Comparison of ENCODE assay signal across 22 mouse cellular contexts in the genomic region with DNA sequence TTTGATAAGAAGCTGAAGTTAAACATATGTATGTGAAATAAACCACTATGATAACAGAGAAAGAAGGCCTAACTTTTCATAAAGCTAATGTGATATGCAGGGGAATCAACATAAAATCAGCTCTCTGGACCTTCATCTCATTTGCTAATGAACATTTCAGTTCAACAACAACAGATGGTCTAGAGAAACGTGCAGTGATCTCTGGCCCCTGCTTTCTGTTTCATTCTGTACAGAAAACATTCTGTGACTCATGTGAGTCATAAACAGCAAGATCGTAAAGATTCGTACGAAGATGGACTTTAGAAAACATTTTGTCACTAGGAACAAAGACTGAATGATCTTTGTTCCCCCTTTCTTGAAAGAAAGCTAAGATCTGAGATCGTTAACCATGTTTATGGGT. TPM values are rescaled to one million over a fixed set of nuclear protein-coding genes. Genes with fewer than 3 reads are reported as not detected.
A peak's percentile ranks its signal among the peaks of the same experiment; 100 is the strongest.
DNase-seq lines count a peak whose midpoint lies in the region; ATAC-seq and TF ChIP-seq lines count a peak whose summit lies in the region.
"Had no signal": no experiment of that assay in that cellular context is flagged by ENCODE, and none has a peak within 500 bp of the region (broad histone marks: within the 10 kb centered on the region; RNA-seq: fewer than 3 reads in every experiment).

No protein-coding gene starts in this region.

- H3K79me2 ChIP-seq in CH12.LX (replicated peaks; ENCODE audit: control insufficient read depth, extremely low read depth, insufficient read depth, poor library complexity, severe bottlenecking): no peaks in the 10 kb centered on the region

- in situ Hi-C loops in CH12.LX (cut with MboI; ENCODE audit: low pct_ligation_motif_present, low pct_unique_long_range_greater_than_20kb, low sequenced_read_pairs): loop anchor here (10.0 kb wide), 1 partner anchor 166 kb away; no protein-coding TSS in a partner anchor

- H3K4me2 ChIP-seq in CH12.LX (ENCODE audit: insufficient read depth, low read depth, poor library complexity, severe bottlenecking): peak overlapping the region; percentile 60; the same call in 1 of the 2 replicates
- no peak overlapping the region for H3K4me2 ChIP-seq in intestine, embryonic 16.5 days (ENCODE audit: low read depth, low read length)
- H3K4me2 ChIP-seq: embryonic facial prominence, embryonic 13.5 days; forebrain, embryonic 12.5 days; heart, embryonic 12.5 days; hindbrain, embryonic 15.5 days had no signal

- H3K4me3 ChIP-seq in CH12.LX (replicated peaks in 1 of 3; ENCODE audit: low read depth in 2 of 3, low read length in 2 of 3, poor library complexity in 1 of 3): no peak overlapping the region
- H3K4me3 ChIP-seq in intestine, embryonic 16.5 days (ENCODE audit: low read length): no peak overlapping the region
- H3K4me3 ChIP-seq: embryonic facial prominence, embryonic 13.5 days; forebrain, embryonic 12.5 days; heart, embryonic 12.5 days; hindbrain, embryonic 15.5 days had no signal

- dilution Hi-C loops in CH12.LX (cut with MboI; ENCODE audit: extremely low pct_ligation_motif_present, extremely low pct_unique_long_range_greater_than_20kb, low sequenced_read_pairs): no loop called here

- ATAC-seq in intestine, embryonic 16.5 days: peak; percentile 77
- ATAC-seq in neutrophil, adult 5-6 weeks (ENCODE audit: extremely low read depth, insufficient number of reproducible peaks, low FRiP score, poor library complexity, severe bottlenecking): peak; percentile 33; the same call in 1 of the 2 replicates
- ATAC-seq: activated CD4-positive, CD25-positive, alpha-beta regulatory T cell, adult 4 months; CD4-positive, CD25-positive, alpha-beta regulatory T cell, adult 4 months; forebrain, embryonic 16.5 days; Patski had no signal

- H3K9me3 ChIP-seq in CH12.LX (replicated peaks; ENCODE audit: low read length): no peaks in the 10 kb centered on the region
- H3K9me3 ChIP-seq in intestine, embryonic 16.5 days (ENCODE audit: control insufficient read depth, low read length): no peaks in the 10 kb centered on the region
- H3K9me3 ChIP-seq: embryonic facial prominence, embryonic 13.5 days; forebrain, embryonic 12.5 days; heart, embryonic 12.5 days; hindbrain, embryonic 15.5 days had no signal

- H3K27me3 ChIP-seq in CH12.LX (replicated peaks): no peaks in the 10 kb centered on the region
- no peaks in the 10 kb centered on the region for H3K27me3 ChIP-seq in intestine, embryonic 16.5 days (replicated peaks; ENCODE audit: control insufficient read depth, insufficient read depth, low read length)
- H3K27me3 ChIP-seq: embryonic facial prominence, embryonic 13.5 days; forebrain, embryonic 12.5 days; heart, embryonic 12.5 days; hindbrain, embryonic 15.5 days had no signal

- no peaks in the 10 kb centered on the region for H3K36me3 ChIP-seq in CH12.LX (replicated peaks in 1 of 2; ENCODE audit: control insufficient read depth in 1 of 2, insufficient read depth in 1 of 2, low read length in 1 of 2)
- no peaks in the 10 kb centered on the region for H3K36me3 ChIP-seq in intestine, embryonic 16.5 days (ENCODE audit: control insufficient read depth, insufficient read depth, low read length)
- H3K36me3 ChIP-seq: embryonic facial prominence, embryonic 13.5 days; forebrain, embryonic 12.5 days; heart, embryonic 12.5 days; hindbrain, embryonic 15.5 days had no signal

- peak overlapping the region; percentile 63 for H3K9ac ChIP-seq in CH12.LX (ENCODE audit: insufficient read depth, low read depth)
- H3K9ac ChIP-seq in intestine, embryonic 16.5 days (ENCODE audit: low read depth, low read length): no peak overlapping the region
- H3K9ac ChIP-seq: embryonic facial prominence, embryonic 13.5 days; forebrain, embryonic 12.5 days; heart, embryonic 12.5 days; hindbrain, embryonic 15.5 days had no signal

- TF ChIP-seq RAD21 in CH12.LX (IDR thresholded peaks at IDR 0.05; ENCODE audit: low read depth, low read length): no peak

- peak overlapping the region; percentile 50; the same call in 1 of the 2 replicates for H3K27ac ChIP-seq in CH12.LX (ENCODE audit: insufficient read depth, low read depth)
- H3K27ac ChIP-seq in intestine, embryonic 16.5 days (ENCODE audit: low read length): no peak overlapping the region
- H3K27ac ChIP-seq: embryonic facial prominence, embryonic 13.5 days; forebrain, embryonic 12.5 days; hindbrain, embryonic 15.5 days had no signal

- 45% methylated on average over 5 of the region's 5 CpGs for WGBS in intestine, embryonic 16.5 days

- TF ChIP-seq CTCF in CH12.LX (conservative IDR thresholded peaks at IDR 0.05 in 1 of 2, IDR thresholded peaks at IDR 0.05 in 1 of 2; ENCODE audit: low read depth in 2 of 2, low read length in 2 of 2): no peak

- DNase-seq in A20 (ENCODE audit: low read depth, low spot score): peak; percentile 81
- DNase-seq in CH12.LX (ENCODE audit: extremely low read depth): peak; percentile 49
- no peak for DNase-seq in ovary, adult 18-20 months (ENCODE audit: low spot score)
- no peak for DNase-seq in adipocyte (ENCODE audit: low spot score)
- DNase-seq in cerebellum, adult 11 months: no peak
- DNase-seq: adrenal gland, adult 2 months; adrenal gland, postnatal 36 days; cerebellum, adult 11-12 months; cerebellum, adult 9-10 months; cerebellum, postnatal 25 days; gastrocnemius, postnatal 10 days had no signal

- peak; percentile 63 for TF ChIP-seq EP300 in CH12.LX (IDR thresholded peaks at IDR 0.05; ENCODE audit: low read length)

- H3K4me1 ChIP-seq in CH12.LX (ENCODE audit: control insufficient read depth in 1 of 2, insufficient read depth in 2 of 2): peaks cover 9 to 84% of the 10 kb centered on the region in 2 experiments; a peak in 3 of 4 replicates
- H3K4me1 ChIP-seq in intestine, embryonic 16.5 days (ENCODE audit: control insufficient read depth, insufficient read depth, low read length): no peaks in the 10 kb centered on the region
- H3K4me1 ChIP-seq: embryonic facial prominence, embryonic 13.5 days; forebrain, embryonic 12.5 days; heart, embryonic 12.5 days; hindbrain, embryonic 15.5 days had no signal

- no peak; the same call in 1 of the 2 replicates for TF ChIP-seq POLR2A in CH12.LX (IDR thresholded peaks at IDR 0.05; ENCODE audit: low read depth, low read length)

TF ChIP-seq in CH12.LX, 34 proteins besides CTCF, POLR2A, EP300 and RAD21:
- TF ChIP-seq TBP (conservative IDR thresholded peaks at IDR 0.05; ENCODE audit: low read depth, low read length): 0 out of 2 replicates have a peak, but pooled peaks have one; percentile 5
- peak; percentile 74 for TF ChIP-seq ETS1 (conservative IDR thresholded peaks at IDR 0.05; ENCODE audit: low read depth, low read length)
- TF ChIP-seq MAFK (IDR thresholded peaks at IDR 0.05; ENCODE audit: insufficient replicate concordance, low read length): no peak
- TF ChIP-seq SIN3A (IDR thresholded peaks at IDR 0.05; ENCODE audit: low read length): 0 out of 2 replicates have a peak, but pooled peaks have one; percentile 49
- no peak for TF ChIP-seq HCFC1 (IDR thresholded peaks at IDR 0.05; ENCODE audit: low read depth, low read length)
- TF ChIP-seq ZNF384 (IDR thresholded peaks at IDR 0.05; ENCODE audit: low read depth, low read length): no peak
- 0 out of 2 replicates have a peak, but pooled peaks have one; percentile 18 for TF ChIP-seq IRF4 (IDR thresholded peaks at IDR 0.05; ENCODE audit: low read depth, low read length)
- TF ChIP-seq TCF12 (IDR thresholded peaks at IDR 0.05; ENCODE audit: low read depth, low read length): peak; percentile 60; the same call in 1 of the 2 replicates
- TF ChIP-seq MAX (IDR thresholded peaks at IDR 0.05; ENCODE audit: low read length): 0 out of 2 replicates have a peak, but pooled peaks have one; percentile 49
- TF ChIP-seq BHLHE40 (IDR thresholded peaks at IDR 0.05; ENCODE audit: low read depth, low read length): peak; percentile 99
- 0 out of 2 replicates have a peak, but pooled peaks have one; percentile 28 for TF ChIP-seq MYC (IDR thresholded peaks at IDR 0.05; ENCODE audit: low read depth, low read length)
- TF ChIP-seq USF2 (conservative IDR thresholded peaks at IDR 0.05; ENCODE audit: low read depth, low read length): no peak

RNA-seq across cellular contexts. Expression of a gene that starts 48.0 kb away (rescaled TPM):
- total RNA-seq in CH12.LX (2012; rRNA removed): 0.51 and 0.97 TPM in 2 replicates
- 0.74 and 1.2 TPM in 2 replicates for total RNA-seq in CH12.LX (2014; rRNA removed)
- polyA plus RNA-seq in CH12.LX (2012; ENCODE audit: insufficient read length, low read depth): 0.57 and 0.65 TPM in 2 replicates
- polyA plus RNA-seq in intestine, embryonic 16.5 days (2015; fragmentation: Nextera tagmentation; extraction: Ambion mirVana): not detected in 2 replicates
- not detected in 2 replicates for total RNA-seq in neutrophil, adult 5-6 weeks (2017)
- polyA plus RNA-seq: activated CD4-positive, CD25-positive, alpha-beta regulatory T cell, adult 4 months; adrenal gland, adult 2 months; CD4-positive, CD25-positive, alpha-beta regulatory T cell, adult 4 months; embryonic facial prominence, embryonic 13.5 days; forebrain, embryonic 12.5 days; forebrain, embryonic 16.5 days; frontal cortex, adult 2 months; heart, embryonic 12.5 days; hindbrain, embryonic 15.5 days; Patski had no signal

Comparison
In these comparisons a context has a peak if more than half of its experiments do, and no peak if none do; other contexts are left out.
1. DNase-seq: peak in A20 (single experiment) and CH12.LX (single experiment); none in ovary, adult 18-20 months (single experiment), adipocyte (single experiment) and cerebellum, adult 11 months (single experiment).